Mouse (Mus musculus) C3H10T1/2 (cell line): Measurements from ENCODE around the gene Olfr1087. TPM values are rescaled to one million over a fixed set of nuclear protein-coding genes. Genes with fewer than 3 reads are reported as not detected.

Source experiments
- polyA plus RNA-seq, 2 experiments: library from polyadenylated mRNA; unstranded; fragments of >200 nt; fragmentation: generic; extraction: Trizol; gene quantifications; one replicate each; pipeline ENCODE4 v1.2.1; 2012; ENCODE audit warnings: missing spikeins in 2 of 2

Olfr1087 gene
- polyA plus RNA-seq = not detected

DNA sequence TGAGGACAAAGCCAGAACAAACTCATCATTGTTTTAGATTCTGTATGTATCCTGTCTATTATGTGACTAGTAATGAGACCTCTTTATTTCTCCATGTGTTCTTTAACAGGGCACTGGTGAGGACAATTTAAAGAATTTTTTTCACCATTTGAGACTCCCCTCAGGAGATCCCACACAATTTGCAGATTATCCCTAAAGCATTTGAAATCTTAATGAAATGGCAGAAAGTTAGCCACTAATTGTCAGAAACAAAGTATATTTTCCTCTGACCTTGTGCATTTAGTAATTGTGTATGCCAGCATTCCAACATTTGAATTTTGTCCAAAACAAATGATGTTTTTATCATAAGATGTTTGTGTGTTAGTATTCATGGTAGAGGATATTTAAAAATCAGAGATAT is at the start of gene Olfr1087:
Olfr1087 (minus strand) TSS at position 101 of the 400 bp plus-strand sequence.

DNA sequence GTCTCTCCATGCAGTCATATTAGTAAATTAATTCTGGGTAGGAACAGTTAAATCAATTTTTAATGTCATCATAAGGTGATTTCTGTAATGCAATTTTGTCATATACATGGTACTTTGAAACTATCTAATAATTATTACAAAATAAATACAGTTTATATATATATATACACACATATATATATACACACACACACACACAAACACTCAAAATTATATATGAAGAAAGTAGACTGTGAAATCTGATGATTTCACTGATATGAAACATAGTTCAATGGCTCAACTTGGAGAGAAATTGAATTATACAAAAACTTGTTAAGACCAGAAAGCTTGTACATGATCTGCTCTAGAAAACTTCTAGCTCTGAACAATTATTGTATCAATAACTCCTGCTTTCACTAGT is 35.4 kb upstream of the Olfr1087 start, which contains the start of gene Olfr1089:
Olfr1089 (minus strand) TSS at position 101 of the 400 bp plus-strand sequence.

DNA sequence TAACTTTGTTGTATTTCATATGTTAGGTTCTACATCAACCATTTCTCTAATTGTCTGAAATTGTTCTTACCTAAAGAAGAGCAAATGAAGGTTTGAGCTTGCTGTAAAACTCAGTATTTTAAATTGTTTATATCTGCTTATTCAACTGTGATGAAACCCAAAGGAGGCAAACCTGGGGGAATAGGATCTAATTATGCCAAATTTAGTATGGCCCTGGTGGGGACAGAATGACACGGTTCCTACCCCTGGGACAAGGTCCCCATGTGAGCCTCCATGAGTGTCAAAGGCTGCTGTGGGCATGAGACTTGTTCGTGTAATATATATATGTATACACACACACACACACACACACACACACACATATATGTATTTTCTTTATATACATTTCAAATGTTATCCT is 18.2 kb downstream of the Olfr1087 start, which contains the start of gene Olfr1086:
Olfr1086 (minus strand) TSS at position 101 of the 400 bp plus-strand sequence.

DNA sequence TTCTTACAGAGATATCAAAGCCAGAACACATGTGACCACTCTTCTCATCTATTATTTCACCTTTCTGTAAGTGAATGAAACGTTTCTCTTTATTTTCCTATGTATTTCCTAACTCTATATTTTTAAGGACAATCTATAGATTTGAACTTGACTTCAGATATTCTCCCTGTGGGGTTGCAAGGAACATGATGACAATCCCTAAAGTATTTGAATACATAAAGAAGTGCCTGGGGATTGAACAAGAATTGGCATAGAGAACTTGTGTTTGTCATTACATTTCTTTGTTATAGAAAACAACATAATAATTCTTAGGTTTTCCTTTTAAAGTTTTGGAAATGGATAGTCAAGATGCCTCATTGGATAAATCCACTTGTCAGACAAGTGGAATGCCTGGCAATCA is 36.3 kb downstream of the Olfr1087 start, which contains the start of gene Olfr1085:
Olfr1085 (minus strand) TSS at position 101 of the 400 bp plus-strand sequence.

DNA sequence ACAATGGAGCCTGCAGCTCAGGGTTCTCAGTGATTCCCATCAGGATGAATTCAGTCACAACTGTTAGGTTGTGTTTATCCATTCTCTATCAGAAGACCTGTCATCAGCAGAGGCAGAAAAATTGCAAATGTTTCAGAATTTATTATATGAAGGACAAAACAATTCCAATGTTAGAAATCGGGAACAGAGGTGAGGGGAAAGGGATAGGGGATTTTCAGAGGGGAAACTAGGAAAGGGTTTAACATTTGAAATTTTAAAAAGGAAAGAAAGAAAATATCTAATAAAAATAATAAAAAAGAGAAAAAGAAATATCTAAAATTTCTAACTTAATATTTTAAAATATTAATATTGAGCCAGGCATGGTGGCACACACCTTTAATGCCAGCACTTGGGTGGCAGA is 58.6 kb downstream of the Olfr1087 start, which contains the start of gene Olfr1084:
Olfr1084 (minus strand) TSS at position 101 of the 400 bp plus-strand sequence.

Other genes starting within 250 kb of the Olfr1087 start
- not detected for gene Olfr1065, start 247.8 kb downstream of the Olfr1087 start, polyA plus RNA-seq
- not detected for gene Olfr1066, start 242.1 kb downstream of the Olfr1087 start, polyA plus RNA-seq
- not detected for gene Olfr228, start 211.0 kb downstream of the Olfr1087 start, polyA plus RNA-seq
- not detected for gene Olfr1076, start 189.9 kb downstream of the Olfr1087 start, polyA plus RNA-seq
- gene Olfr1079, start 155.9 kb downstream of the Olfr1087 start, polyA plus RNA-seq = not detected
- not detected for gene Olfr1080, start 140.2 kb downstream of the Olfr1087 start, polyA plus RNA-seq
- not detected for gene Olfr1082, start 99.4 kb downstream of the Olfr1087 start, polyA plus RNA-seq
- not detected for gene Olfr1084, start 58.7 kb downstream of the Olfr1087 start, polyA plus RNA-seq
- not detected for gene Olfr1085, start 36.4 kb downstream of the Olfr1087 start, polyA plus RNA-seq
- not detected for gene Olfr1086, start 18.3 kb downstream of the Olfr1087 start, polyA plus RNA-seq
- gene Olfr1089, start 35.3 kb upstream of the Olfr1087 start, polyA plus RNA-seq = not detected
- not detected for gene Olfr1090, start 60.6 kb upstream of the Olfr1087 start, polyA plus RNA-seq
- not detected for gene Olfr1093, start 84.1 kb upstream of the Olfr1087 start, polyA plus RNA-seq
- not detected for gene Olfr141, start 111.6 kb upstream of the Olfr1087 start, polyA plus RNA-seq
- not detected for gene Olfr1094, start 126.3 kb upstream of the Olfr1087 start, polyA plus RNA-seq
- not detected for gene Olfr1095, start 153.3 kb upstream of the Olfr1087 start, polyA plus RNA-seq
- gene Gm13723, start 176.4 kb upstream of the Olfr1087 start, polyA plus RNA-seq = not detected
- not detected for gene Olfr1097, start 193.8 kb upstream of the Olfr1087 start, polyA plus RNA-seq
- not detected for gene Olfr1098, start 226.2 kb upstream of the Olfr1087 start, polyA plus RNA-seq